Mouse (Mus musculus) heart, postnatal 14 days (tissue): ENCODE measurements around the gene Slit3. TPM values are rescaled to one million over a fixed set of nuclear protein-coding genes. Genes with fewer than 3 reads are reported as not detected.

ENCODE experiments used
- DNase-seq, 2 experiments: peaks; one replicate each; pipeline ENCODE4 v3.0.0; 2021 to 2022
- intact Hi-C: fragments of 180-260 bp; cut with DNase I; formaldehyde crosslinking; loops from one replicate; pipeline ENCODE4 v1.15.1; 2025
- total RNA-seq, 2 experiments: library from RNA; stranded (reverse); gene quantifications; 2 replicates each; pipeline ENCODE4 v1.2.3; 2021

The Slit3 gene
- total RNA-seq, 2 experiments from 2014 or later = 12.4 to 15.7 TPM

- DNase-seq = no peak
- intact Hi-C loops = no loop called here
These were observed 423.4 kb downstream of the Slit3 start for GRCm38 (mm10) chr11:35544112-35545064.

DNA sequence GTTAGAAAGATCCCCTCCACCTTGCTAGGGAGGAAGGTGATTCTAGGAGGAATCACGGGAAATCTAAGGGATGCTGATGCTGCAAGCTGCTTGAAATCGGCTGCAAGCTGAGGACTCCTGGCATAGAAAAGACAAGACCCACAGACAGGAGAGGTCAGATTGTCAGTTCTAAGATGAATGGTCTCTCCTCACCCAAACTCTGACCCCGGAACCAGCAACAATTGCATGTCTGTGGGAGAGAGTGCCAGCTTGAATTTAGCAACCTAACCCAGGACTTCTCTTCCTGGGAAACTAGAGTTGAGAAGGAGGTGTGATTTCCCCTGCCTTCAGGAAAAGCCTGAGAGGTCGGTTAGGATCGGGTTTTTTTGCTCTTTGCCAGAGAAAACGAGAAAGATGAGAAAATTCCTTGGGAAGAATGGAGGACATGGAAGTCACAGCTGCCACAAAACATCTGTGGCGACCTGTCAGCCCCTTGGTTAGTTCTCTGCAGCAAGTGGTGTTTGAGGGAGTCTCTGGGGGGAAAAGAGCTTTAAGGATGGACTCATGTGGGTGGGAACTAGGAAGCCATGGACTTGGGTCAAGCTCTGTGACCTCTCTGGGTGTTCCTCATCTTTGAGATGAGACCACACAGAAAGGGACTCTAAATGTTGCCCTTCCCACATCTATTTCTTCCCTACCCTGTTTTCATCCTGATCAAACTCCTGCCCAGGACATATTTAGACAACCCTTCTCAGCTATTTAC lies 425.2 kb downstream of the Slit3 start:
- intact Hi-C loops = no loop called here
- DNase-seq = no peak

DNA sequence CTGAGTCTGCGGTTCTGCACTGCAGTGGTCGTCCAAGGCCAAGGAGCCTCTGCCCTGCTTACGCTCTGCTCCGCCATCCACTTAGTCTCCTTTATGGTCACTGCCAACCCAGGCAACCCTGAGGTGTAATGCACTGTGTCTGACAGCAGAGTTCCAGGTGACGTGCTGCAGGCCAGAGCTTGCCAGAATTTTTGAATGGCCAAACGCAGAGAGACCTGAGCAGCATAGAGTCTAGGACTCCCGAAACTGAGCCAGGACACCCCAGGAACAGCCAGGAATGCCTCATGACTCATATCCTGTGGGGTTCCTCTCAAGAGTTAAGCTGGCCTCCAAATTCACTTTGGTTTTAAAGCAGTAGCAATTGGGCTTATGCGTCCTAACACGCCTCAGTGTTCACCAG lies 429.0 kb downstream of the Slit3 start:
- DNase-seq = no peak
- intact Hi-C loops = no loop called here

DNA sequence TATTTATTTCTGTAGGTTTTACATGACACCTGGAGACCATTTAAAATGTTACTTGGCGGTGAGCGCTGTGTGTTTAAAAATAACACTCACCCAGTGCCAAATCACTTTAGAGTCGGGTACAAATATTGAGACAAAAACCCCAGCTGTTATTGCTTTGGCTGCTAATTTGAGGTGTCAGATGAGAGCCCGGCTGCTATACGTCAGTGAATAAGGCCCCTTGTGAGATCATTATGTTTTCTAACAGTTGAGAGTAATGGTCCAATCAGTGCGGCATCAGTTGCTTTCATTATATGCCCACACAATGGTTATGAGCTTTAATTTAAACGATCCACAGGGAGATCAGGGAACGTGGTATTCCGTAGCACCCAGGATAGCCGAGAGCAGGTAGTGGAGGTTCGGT lies 435.2 kb downstream of the Slit3 start:
- intact Hi-C loops = no loop called here
- no peak for DNase-seq

DNA sequence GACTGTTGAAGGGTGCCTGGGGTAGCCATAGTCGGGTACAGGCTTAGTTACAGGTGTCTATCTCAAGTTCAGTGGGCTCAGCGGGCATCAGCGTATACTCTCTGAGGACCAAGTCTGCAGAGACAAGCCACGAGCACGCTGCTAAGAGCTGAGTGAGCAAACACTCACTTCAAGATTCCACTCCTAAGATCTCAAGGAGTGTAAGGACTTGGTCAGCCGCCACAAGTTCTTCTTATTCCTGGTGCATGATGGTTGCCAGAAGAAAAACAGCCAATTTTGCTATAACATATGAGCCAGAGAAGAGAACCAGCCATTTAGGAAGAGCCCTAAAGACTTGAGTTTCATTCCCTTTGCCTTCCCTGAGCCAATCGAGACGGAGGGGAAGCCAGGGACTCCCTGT lies 436.5 kb downstream of the Slit3 start:
- intact Hi-C loops = no loop called here
- DNase-seq = no peak

DNA sequence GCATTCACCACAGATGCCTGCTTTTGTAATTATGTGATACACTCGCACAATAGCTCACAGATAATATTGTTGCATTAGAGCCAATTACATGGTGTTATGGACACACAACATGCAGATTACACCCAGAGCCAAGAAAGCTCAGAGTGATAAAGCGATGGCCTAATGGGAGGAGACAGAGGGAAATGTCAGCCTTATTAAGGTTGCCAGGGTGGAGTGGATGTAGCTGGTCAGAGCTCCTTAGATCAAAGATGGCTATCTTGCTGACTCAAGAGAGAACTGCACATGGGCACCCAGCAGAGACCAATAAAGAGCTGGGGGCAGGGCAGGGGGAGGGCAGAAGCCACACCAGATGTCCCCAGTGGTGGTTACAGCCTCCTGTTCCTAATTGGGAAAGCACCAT lies 437.3 kb downstream of the Slit3 start:
- no peak for DNase-seq
- intact Hi-C loops = no loop called here

GRCm38 (mm10) chr11:35559386-35559785 lies 438.4 kb downstream of the Slit3 start:
- intact Hi-C loops = no loop called here
- DNase-seq = no peak

- no peak for DNase-seq
- intact Hi-C loops = no loop called here
These were observed 440.7 kb downstream of the Slit3 start for GRCm38 (mm10) chr11:35561760-35562159.

- intact Hi-C loops = no loop called here
- DNase-seq = peak in 1 of 2 experiments; percentile 23
These were observed 444.3 kb downstream of the Slit3 start for GRCm38 (mm10) chr11:35565322-35565721.

- no peak for DNase-seq
These were observed 445.7 kb downstream of the Slit3 start for GRCm38 (mm10) chr11:35566686-35567085.

DNA sequence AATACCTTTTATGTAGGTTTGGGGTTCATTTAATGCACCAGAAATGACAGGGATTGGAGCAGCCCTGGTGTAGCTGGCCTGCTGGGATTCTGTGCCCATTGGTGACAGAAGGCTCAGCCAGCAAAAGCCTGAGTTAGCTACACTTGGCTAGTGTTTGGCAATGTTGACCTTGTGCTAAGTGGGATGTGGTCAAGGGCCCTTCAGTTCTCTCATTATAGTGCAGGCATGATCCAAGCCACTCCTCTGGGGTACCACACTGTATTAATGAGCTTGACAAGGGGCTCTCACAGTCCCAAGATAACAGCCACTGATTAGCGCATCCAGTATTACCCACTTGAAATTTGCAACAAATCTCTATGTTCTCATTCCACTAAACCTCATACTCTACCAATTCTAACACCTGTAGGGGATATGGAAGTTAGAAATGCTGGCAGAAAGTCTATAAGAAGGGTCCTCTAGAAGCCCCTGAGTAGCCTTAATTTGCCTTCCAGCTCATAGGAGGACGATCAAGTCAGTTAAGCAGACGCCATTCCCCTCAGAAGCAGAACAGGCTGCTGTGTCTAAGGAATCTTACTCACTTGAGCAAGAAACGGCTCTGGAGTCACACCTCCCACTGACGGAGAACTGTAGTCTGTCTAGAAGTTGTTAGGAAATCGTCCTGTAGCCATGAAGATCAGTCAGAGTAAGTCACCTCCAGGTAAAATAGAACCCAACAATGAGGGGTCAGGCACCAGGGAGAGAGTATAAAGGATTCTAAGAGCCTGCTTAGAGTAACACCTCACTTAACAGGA lies 448.3 kb downstream of the Slit3 start:
- intact Hi-C loops = no loop called here
- peak in 1 of 2 experiments; percentile 5 for DNase-seq

More at GRCm38 (mm10) chr11:35566686-35567085, 445.7 kb downstream of the Slit3 start:
- intact Hi-C loops = no loop called here

DNA sequence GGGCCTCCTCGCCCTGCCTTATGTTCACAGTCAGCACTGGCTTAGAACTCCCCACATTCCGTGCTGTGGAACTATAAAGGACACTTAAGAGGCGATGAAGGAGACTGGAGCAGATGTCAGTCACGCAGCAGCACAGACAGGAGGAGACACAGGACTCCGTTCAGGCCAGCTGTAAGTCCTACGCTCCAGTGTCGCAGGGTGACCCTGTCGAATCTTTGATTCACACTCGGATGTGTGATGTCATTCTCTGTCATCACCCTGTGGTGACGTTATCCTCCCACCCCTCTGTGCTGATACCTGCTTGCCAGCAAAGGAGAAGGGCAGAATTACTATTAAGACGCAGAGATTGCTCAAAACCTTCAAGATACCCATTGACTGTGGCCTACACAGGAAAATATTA lies 448.9 kb downstream of the Slit3 start:
- intact Hi-C loops = no loop called here
- no peak for DNase-seq

GRCm38 (mm10) chr11:35571910-35572309 lies 450.9 kb downstream of the Slit3 start:
- intact Hi-C loops = no loop called here
- DNase-seq = no peak

GRCm38 (mm10) chr11:35578796-35579195 lies 457.8 kb downstream of the Slit3 start:
- intact Hi-C loops = no loop called here
- no peak for DNase-seq

- intact Hi-C loops = no loop called here
- no peak for DNase-seq
These were observed 461.6 kb downstream of the Slit3 start for GRCm38 (mm10) chr11:35582591-35582990.

- intact Hi-C loops = no loop called here
- DNase-seq = no peak
These were observed 462.6 kb downstream of the Slit3 start for GRCm38 (mm10) chr11:35583633-35584032.

DNA sequence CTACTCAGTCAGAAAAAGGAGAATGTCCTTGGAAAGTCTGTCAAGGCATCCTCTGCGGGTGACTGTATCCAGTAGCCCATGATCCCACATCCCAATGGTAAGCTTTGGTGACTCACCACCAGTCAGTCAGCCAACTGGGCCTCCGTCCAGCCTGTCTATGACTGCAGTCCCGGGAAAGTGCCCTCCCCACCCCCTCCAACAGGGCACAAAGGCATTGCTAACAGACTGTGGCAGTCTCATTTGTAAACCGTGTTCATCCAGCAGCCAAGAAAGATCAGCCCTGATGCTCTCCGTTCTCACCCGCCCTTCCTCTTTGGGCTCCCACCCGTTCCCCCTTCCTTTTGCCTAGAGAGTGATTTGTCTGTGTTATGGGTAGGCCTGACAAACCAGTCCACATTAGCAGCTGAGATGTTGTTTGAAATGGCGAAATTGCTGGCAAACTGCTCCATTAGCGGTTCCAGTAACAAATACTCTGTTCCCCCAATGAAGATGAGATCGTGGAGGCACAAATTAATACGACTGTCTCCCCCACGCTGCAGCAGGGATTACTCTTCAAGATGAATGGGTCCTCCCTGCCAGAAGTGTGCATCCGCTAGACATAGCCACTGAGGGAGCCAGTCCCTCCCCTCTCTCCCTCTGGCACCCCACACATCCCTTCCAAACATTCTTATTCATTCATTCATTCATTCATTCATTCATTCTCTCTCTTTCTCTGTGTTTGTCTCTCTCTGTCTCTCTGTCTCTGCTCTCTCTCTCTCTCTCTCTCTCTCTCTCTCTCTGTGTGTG lies 466.3 kb downstream of the Slit3 start:
- DNase-seq = peak; percentile 73 to 82
- intact Hi-C loops = no loop called here

DNA sequence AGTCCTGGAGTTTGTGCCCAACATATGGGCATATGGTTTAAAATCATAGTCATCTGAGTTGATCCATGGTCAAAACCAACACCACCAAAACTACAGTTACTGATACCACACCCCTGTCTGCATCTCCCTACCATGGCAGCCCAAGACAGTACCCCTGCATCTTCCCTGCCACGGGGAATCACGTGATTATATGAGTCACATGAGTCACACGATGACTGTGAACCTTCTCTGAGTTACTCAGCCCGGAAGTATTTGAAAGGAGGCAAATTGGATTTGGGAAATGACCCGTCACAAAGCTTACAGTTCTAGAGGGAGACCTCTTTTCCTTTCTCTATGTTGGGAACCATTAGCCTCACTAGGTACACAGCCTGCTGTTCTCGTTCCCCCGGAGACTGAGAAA lies 468.9 kb downstream of the Slit3 start:
- DNase-seq = no peak
- intact Hi-C loops = no loop called here

DNA sequence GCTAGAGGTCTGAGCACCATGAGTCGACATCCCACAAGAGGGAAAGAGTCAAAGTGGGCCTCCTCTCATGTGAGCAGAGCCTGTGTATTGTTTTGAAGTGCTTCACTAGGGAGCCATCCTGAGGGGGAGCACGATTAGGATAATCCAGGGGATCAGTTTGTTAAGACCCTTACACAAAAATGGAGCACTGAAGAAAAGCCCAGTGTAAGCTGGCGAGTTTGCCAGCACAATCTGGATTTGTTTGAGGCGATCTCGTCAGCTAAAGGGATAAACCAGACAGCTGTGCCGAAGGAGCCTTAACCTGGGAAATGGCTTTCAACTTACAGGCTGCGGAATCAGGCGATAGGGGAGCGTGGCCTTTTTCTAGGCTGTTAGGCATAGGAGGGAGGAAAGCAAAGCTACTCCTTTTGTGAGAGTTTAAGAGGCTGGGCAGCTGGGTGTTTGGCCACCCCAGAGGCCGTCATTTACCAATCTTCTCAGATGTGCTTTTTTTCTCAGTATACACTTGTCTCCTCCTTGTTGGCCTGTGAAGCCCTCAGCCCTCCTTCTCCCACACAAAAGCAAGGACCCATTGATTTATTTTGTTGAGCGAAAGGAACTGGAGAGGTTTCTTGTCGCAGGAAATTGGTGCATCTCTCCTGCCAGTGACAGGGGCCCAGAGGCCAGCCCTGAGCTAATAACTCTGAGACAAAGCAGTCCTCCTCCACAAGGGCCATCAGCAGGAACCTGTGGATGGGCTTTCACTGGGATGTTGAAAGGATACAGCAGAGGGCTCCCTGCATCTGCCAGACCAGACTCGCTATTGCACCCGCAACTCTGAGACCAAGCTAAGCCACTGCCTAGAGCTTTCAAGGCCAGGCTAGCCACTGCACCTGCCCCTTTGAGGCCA lies 472.4 kb downstream of the Slit3 start:
- intact Hi-C loops = no loop called here
- DNase-seq = no peak
